Mouse (Mus musculus): ENCODE measurements around the gene Rad54l. TPM values are rescaled to one million over a fixed set of nuclear protein-coding genes. Genes with fewer than 3 reads are reported as not detected.

The Rad54l gene
- 1 to 10 TPM; 1.3 to 2.2 TPM for total RNA-seq (2021)
- long read RNA-seq, experiment 1, partial matches to known transcripts = 0 of 1 reads
- long read RNA-seq, experiment 1, other reads (novel, unspliced or antisense) = 1 of 1 reads
- long read RNA-seq, experiment 2, partial matches to known transcripts = 0 of 1 reads
- long read RNA-seq, experiment 2, other reads (novel, unspliced or antisense) = 0 of 1 reads

- DNase-seq = peak; percentile 85 to 91
Measured at GRCm38 (mm10) chr4:116123602-116124519, at the start of gene Rad54l, which contains the start of gene Pomgnt1. Gene Rad54l, minus strand, starts transcription at chr4:116123690. Gene Pomgnt1, plus strand, starts transcription at chr4:116123840.

DNA sequence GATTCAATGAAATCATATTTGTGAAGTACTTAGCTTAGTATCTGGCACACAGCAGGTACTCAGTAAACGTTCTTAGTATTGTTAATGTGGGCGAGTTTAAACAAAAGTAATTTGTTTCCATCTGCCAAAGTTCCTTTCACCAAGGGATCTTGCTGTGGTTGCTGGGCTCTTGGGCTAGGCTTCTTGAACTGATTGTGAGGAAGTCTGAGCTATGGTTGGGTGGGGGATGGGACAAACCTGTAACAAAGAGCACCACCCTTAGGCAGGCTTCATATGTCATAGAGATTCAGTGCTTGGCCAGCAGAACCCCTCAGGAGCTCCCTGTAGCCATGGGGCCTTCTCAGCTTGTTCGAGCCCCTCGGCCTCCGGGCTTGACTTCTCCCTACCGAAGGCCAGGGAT, 49.6 kb upstream of the Rad54l start, which contains the start of the genes 1700042G07Rik and Gm49337:
Gene 1700042G07Rik, plus strand, starts transcription at position 301 of the 400 bp plus-strand sequence.
Gene Gm49337, plus strand, starts transcription at position 313 of the 400 bp plus-strand sequence.
- DNase-seq = no peak

DNA sequence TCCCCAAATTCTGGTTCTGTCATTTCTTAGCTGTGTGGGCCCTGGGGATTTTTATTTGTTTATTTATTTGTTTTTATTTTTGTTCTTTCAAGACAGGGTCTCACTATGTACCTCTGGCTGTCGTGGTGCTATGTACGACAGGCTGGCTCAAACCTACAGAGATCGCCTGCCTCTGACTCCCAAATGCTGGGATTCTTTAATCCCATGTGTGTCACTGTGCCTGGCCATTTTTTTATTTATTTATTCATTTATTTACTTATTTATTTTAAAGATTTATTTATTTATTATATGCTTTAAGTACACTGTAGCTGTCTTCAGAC, 45.8 kb upstream of the Rad54l start:
- DNase-seq = no peak

- DNase-seq = peak; percentile 78 to 86
Measured at GRCm38 (mm10) chr4:116168617-116169352, 45.3 kb upstream of the Rad54l start.

DNA sequence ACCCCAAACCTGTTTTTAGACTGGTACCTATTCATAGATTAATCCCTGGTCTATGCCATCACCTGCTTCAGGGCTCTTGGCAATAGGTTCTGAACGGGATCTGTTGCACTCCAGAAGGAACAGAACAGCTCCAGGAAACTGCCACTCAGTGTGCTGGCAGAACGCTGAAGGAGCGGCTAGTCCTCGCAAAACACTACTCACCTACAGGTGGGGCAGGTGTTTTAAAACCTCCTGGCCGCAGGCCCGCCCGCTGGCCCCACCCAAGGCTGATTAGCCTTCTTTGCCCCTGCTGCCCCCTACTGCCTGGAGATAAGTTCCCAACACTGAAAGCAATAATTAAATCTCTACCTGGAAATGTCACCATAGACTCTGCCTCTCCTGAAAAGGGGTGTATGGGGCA, 43.9 kb upstream of the Rad54l start, which contains the start of gene Tspan1:
Gene Tspan1, minus strand, starts transcription at position 198 of the 400 bp plus-strand sequence.
- no peak for DNase-seq

- no peak for DNase-seq
Measured at GRCm38 (mm10) chr4:116165708-116166407, 42.4 kb upstream of the Rad54l start.

GRCm38 (mm10) chr4:116164759-116165554, 41.5 kb upstream of the Rad54l start:
- no peak for DNase-seq

GRCm38 (mm10) chr4:116162142-116162541, 38.7 kb upstream of the Rad54l start:
- no peak for DNase-seq

GRCm38 (mm10) chr4:116160769-116161168, 37.3 kb upstream of the Rad54l start:
- no peak for DNase-seq

DNA sequence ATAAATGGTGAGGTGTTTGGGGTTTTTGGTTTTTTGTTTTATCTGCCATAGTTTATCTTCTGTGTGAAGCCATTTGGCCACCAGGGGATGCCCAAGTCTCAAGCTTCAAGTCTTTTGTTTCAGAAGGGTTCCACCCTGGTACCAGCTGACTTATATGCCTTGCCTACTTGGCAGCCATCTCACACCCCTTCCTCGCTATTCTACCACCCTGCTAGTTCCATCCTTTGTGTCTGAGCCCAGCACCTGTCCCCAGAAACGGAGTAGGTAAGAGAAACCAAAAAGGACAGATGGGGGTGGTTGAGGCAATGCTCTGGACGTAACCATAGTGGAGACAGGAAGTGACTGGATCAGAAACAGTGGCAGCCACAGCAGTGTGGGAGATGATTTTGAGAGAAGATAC, 36.4 kb upstream of the Rad54l start:
- DNase-seq = no peak

GRCm38 (mm10) chr4:116157882-116158281, 34.4 kb upstream of the Rad54l start:
- no peak for DNase-seq

DNA sequence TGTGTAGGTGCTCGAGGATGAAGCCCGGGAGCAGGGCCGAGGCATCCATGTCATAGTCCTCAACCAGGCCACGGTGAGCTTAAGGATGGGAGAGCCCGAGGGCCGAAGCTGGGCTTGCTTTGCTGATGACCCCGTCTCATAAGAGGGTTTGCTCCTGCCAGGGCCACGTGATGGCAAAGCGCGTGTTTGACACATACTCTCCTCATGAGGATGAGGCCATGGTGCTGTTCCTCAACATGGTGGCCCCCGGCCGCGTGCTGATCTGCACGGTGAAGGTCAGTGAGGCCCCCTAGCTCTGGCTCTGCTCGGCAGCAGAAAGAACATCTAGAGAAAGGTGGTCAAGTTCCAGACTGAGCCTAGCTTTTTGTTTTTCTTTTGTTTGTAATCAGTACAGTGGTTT, 29.2 kb upstream of the Rad54l start:
- DNase-seq = no peak

DNA sequence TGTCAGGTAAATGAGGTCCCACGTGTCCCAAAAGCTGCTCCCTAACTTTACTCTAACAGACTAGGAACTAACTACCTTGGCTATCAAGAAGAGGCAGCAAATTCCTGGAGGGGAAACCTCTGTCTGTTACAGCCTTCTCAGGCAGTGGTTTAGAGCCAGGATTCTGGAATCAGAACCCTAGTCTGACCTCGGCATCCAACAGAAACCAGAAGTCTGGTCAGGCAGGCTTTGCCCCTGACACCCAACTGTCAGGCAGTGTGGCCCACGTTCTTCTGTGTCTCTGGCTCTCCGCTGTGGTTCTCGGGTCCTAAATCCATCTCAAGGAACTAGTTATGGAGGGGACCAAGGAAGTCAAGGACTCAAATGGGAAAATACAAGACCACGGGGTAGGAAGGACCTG, 27.7 kb upstream of the Rad54l start, which contains the start of gene Lurap1:
Gene Lurap1, minus strand, starts transcription at position 101 of the 400 bp plus-strand sequence.
- DNase-seq = no peak

GRCm38 (mm10) chr4:116150862-116151221, 27.4 kb upstream of the Rad54l start:
- DNase-seq = peak in 1 of 2 experiments; percentile 17

DNA sequence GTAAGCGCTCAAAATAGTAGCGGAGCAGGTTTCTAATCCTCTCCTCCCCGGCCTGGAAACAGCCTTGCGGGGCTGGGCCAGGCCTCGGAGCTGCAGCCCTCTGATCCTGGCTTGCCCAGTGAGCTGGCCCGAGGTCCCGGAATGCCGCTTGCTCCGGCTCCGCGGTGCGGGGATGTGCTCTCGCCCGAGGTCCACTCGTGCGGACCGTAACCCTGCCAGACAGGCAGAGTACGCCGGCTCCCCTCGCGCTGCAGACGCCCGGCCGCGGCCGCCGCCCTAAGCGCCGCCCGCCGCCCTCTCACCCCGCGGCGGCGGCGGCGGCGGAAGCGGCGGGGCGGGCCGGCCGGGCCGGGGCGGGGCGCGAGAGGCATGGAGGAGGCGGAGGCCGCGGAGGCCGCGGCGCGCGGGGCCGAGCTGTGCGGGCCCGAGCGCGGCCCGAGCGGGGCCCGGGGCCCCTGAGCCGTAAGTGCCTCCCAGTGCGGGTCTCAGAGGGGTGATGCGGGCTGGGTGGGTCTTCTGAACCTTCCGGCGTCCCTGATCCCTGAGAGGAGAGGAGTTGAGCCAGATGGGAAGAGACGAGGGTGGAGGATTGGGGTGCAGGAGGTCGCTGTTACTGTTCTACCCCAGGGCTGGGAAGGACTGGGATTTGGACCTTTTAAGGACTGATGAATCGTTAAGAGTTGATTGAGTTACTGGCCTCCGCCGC, 26.8 kb upstream of the Rad54l start:
- DNase-seq = peak; percentile 79 to 91

DNA sequence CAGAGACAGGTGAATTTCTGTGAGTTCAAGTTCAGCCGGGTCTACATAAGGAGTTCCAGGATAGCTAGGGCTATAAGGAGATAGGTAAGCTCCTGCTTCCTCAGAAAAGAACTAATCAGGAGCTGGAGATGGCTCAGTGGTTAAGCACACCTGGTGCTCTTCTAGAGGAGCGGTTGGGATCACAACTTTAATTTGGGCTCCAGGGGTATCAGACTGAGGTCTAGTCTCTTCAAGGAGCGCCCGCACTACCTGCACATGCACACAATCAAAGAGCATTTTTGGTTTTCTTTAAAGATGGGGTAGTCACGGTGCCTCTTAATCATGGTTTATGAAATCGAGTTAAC, 26.3 kb upstream of the Rad54l start:
- no peak for DNase-seq

- DNase-seq = peak; percentile 80 to 91
Measured at GRCm38 (mm10) chr4:116143891-116144717, 20.6 kb upstream of the Rad54l start.

DNA sequence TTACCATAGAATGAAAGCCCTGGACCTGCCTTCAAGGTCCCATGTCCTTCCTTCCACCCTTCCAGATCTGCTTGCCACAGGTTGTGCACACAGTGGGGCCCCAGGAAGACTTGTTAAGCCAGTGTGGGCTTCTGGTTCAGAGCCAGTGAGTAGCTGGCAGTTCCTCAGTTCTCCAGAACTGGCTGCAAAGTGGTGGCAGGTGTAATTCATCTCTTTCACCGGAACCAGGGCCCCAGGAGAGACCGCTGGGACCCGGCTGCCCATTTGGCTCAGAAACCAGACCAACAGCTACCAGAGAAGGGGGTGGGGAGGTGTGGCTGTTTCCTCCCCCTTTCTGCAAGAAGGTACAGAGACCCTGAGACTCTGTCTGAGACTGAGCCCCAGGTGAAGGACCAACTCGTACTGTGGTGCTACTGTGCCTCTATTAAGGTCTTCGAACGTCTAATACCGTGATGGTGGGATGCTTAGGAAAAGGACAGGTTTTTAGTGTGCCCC, 19.9 kb upstream of the Rad54l start:
- peak; percentile 33 to 61 for DNase-seq

GRCm38 (mm10) chr4:116142269-116142668, 18.8 kb upstream of the Rad54l start:
- DNase-seq = no peak
